Mouse (Mus musculus) inflammation-experienced regulatory T-cells, adult 6 months (primary cell): Measurements from ENCODE around the gene Nfkbia. TPM values are rescaled to one million over a fixed set of nuclear protein-coding genes. Genes with fewer than 3 reads are reported as not detected.

ENCODE experiments used
- ATAC-seq: one replicate; pipeline ENCODE4 v1.8.0; 2017
- polyA plus RNA-seq, 3 experiments: library from polyadenylated mRNA; unstranded; fragments of 100-300 nt; shearing (Covaris generic); gene quantifications; one replicate each; pipeline ENCODE4 v1.2.1; 2017

Gene Nfkbia
- polyA plus RNA-seq, 3 experiments from 2014 or later = 545 to 574 (median 562) TPM

GRCm38 (mm10) chr12:55442245-55442644, 50.2 kb downstream of the Nfkbia start:
- no peak for ATAC-seq

- ATAC-seq = no peak
Observed at GRCm38 (mm10) chr12:55440416-55440815, 52.0 kb downstream of the Nfkbia start.

Other genes with a start within 250 kb of the Nfkbia start
- gene 1110008L16Rik, start 193.1 kb downstream of the Nfkbia start, polyA plus RNA-seq = 10 to 100 TPM in 1 of 3 experiments, 1 to 10 TPM in 2; 6.1 to 10.2 (median 9.4) TPM
- gene Ppp2r3c, start 189.6 kb downstream of the Nfkbia start, polyA plus RNA-seq = 10 to 100 TPM; 18.1 to 32.2 (median 20.8) TPM
- gene Psma6, start 108.4 kb downstream of the Nfkbia start, polyA plus RNA-seq = 100 to 1,000 TPM; 255 to 323 (median 266) TPM
- under 1 TPM in 2 of 3 experiments, not detected in 1; 0.23 to 0.40 TPM for gene Aldoart2, start 72.6 kb upstream of the Nfkbia start, polyA plus RNA-seq
- gene Insm2, start 106.8 kb upstream of the Nfkbia start, polyA plus RNA-seq = under 1 TPM; 0.18 to 0.34 (median 0.21) TPM